Mouse (Mus musculus) lung, postnatal 4 days (tissue): ENCODE results near the gene Cpne1.
A peak's percentile ranks its signal among the peaks of the same experiment; 100 is the strongest.
"Not testable (repeated sequence)": the region's sequence is repeated elsewhere in the genome, so short reads cannot be mapped to it uniquely, and the experiment has no call there.

Experiments used
- DNase-seq, 2 experiments: peaks; one replicate each; pipeline ENCODE4 v3.0.0; 2021

Gene Cpne1

DNA sequence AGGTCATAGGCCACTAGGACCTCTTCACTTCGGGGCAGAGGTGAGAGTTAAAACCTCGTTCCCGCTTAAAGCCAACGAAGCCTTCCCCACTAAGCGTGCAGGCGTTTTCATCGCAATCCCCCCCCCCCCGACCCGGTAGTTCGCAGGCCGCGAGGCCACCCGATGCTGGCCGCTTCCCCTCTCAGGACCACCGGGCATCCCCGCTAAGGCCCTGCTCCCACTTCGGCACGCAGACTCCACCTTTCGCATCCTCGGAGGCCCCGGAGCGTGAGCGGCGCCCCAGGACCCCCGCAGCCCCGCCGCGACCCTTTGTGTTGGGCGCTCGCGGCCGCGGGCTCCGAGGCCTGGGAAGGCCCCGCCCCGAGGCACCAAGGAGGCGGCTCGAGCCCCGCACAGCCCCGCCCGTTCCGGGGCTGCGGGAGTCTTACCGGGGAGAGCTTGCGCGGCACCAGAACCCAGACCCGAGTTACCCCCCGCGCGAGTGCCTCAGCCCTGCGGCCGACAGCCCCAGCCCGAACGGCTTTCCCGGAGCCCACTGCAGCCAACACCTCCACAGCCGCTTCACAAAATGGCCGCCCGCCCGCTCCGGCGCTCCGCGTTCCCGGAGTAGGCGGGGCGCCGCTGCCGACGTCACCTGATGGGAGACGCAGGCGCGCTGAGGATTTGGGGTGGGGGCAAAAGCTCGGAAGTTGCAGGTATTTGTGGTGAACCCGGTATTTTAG is at the start of gene Cpne1, which contains the start of gene Rbm12:
Gene Cpne1 (minus strand): TSS at position 608 of the 722 bp plus-strand sequence.
Gene Rbm12 (minus strand): TSS at position 621 of the 722 bp plus-strand sequence.
- peak; percentile 94 to 95 for DNase-seq

DNA sequence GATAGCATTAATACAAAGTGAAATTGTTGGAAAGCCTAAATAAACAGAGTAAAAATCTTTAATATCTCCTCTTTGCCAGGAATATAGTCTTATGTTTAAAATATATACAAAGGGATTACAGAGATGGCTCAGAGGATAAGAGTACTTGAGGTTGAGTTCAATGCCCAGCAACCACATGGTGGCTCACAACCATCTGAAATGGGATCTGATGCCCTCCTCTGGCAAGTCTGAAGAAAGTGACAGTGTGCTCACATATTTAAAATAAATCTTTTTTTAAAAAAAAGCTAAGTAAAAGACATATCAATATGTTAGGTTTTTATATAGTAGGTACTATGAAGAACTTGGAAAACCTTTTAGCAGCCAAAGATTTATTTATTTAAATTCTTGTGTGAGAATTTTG is 39.8 kb upstream of the Cpne1 start:
- no peak for DNase-seq

DNA sequence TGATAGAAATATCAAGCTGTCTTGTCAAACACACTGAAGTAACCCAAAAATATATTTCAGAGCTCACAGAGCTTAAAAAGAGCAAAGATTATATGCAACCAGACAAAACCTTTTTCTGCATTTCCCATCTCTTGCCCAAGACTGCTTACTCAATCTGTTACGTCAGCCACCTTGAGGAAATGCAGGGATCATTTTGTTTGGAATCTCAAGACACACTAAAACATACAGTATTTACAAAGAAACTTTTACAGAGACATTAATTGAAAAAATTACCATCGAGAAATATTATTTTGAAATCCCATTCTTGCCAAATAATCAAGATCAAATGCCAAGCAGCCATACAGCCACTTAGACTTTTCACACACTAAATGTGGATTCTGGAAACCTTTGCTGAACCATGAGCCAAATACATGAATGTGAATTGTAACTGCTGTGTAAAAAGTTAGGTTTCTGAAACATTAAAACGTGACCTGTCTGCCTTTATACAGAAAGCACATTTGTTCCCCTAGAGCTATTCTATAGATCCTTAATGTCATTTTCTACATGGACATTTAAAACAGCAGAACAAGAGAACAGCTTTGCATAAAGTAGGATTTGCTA is 35.7 kb upstream of the Cpne1 start:
- no peak for DNase-seq

DNA sequence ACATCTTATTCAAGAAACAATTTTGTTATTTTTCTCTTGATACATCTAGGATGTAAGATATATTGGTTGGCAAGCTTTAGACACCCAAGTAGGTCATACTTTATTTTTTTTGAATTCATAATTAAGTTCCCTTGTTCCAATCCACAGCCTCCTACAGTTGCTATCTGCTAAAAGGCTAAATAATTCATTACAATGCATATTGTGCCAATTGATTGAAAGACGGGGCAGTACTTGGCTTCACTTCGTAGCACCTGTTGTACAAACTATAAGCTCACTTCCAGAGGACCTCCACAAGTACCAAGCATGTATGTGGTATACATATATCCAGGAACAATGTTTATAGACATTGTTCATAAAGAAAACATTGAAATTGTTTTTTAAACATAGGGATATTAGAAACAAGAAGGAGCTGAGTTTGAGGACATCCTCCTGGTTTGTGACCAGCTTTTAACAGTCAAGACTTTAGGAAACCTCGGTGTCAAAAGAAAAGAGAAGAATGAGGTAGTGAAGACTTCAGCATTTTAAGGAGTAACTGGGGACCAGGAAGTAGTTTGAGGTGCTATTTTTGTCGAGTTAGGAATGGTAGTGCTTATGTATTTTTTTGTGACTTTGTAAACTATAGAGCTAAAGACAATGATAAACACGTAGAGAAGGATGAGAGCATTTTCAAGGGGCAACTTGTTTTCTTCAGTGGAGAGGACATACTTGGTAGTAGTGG is 34.7 kb upstream of the Cpne1 start:
- no peak for DNase-seq

DNA sequence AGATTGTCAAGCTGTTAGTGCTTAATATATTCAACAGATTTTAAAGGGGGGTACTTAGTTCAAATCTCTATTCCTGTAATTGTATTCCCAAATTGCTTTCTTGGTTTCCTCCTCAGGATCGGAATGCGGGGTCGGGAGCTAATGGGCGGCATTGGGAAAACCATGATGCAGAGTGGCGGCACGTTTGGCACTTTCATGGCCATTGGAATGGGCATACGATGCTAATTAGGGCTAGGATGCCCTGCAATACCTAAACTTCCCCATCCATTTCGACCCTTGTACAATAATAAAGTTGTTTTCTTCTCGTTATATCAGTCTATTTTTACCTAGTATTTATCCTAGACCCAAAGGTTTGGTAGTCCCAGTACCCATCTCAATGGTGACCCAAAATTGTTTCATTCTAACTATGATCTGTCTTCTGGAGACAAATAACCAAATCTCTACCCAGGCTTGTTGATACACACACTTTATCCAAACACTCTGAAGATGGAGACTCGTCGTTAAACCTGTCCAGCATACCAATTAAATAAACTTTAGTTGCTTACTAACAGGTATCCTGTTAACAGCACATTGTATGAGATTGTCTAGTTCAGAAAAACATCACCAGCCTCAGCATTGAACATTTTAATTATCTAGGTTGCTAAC is 33.8 kb upstream of the Cpne1 start:
- DNase-seq, result no peak

DNA sequence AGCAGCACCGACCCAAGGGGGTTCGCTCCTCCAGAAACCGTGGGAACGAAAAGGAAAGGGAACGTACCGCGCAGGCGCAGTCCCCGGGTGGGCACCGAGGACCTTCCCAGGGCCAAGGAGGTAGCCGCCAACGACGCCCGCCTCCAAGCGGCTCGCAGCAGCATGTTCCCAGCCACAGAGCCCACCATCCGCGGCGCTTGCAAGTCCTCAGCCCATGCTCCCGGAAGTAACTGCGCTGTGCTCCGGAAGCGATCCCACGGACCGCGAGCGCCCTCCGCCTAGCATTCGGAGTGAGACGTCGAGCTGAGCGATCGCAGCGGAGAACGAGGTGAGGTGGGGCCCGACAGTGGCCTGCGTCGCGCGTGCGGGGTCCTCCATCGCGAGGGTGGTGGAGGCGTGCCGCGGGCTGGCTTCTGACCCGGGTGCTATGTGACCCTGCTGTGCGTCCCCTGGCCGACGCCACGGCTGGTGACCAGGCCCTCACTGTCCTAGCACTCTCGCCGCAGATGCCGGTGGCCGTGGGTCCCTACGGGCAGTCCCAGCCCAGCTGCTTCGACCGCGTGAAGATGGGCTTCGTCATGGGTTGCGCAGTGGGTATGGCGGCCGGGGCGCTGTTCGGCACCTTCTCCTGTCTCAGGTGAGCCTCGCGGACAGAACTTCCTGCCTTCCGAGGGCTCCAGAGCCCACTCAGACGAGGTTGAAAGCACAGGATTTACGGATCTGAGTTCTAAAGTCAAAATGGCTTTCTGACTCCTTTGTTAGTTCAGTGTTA is 32.4 kb upstream of the Cpne1 start, which contains the start of the genes Romo1 and Nfs1:
Gene Romo1 (plus strand): TSS at position 87 of the 772 bp plus-strand sequence.
Gene Nfs1 (minus strand): TSS at position 234 of the 772 bp plus-strand sequence.
- DNase-seq, result peak; percentile 95 to 97

DNA sequence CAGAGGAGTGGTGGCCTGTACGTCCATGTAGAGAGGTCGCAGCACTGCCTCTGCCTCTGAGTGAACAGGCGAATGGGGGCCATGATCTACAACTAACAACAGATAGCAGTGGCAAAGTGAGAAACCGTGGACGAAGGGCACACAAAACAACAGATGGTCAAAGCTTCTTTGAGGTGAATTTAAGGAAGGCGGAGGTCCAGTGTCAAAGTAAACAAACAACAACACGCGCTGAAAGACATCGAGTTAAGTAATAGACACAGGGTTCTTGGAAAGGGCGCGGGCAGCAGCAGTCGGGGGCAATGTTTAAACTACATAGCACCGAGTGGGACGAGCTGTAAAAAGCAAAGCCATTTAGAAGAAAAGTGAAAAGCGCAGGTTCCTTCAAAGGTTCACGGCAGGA is 31.6 kb upstream of the Cpne1 start:
- no peak for DNase-seq

DNA sequence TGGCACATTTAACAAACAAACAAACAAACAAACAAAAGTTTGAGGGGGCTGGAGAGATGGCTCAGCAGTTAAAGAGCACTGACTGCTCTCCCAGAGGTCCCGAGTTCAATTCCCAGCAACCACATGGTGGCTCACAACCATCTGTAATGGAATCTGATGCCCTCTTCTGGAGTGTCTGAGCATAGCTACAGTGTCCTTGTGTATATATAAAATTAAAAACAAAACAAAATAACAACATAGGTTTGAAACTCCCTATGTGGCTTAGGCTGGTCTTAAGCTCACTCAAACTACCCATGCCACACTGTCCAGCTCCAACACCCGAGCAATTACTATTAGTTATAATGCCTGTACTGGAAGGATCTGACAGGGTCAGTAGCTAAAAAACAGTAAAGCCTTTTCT is 31.1 kb upstream of the Cpne1 start:
- no peak for DNase-seq

DNA sequence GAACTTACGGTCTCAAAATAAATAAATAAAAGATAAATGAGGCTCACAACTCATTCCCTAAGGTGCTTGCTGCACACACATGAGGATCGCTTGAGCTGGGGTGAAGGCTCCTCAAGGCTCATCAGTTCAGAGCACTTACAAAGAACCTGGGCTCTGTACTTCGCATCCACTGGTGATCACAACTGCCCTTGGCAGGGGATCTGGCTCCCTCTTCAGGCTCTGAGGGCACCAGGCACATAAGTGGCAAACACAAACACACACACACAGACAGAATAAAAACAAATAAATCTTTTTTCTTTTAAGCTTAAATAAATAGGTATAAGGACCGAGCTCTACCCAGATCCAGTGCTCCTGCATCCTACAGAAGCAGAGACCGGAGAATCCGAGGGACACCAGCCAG is 23.9 kb upstream of the Cpne1 start:
- no peak for DNase-seq

DNA sequence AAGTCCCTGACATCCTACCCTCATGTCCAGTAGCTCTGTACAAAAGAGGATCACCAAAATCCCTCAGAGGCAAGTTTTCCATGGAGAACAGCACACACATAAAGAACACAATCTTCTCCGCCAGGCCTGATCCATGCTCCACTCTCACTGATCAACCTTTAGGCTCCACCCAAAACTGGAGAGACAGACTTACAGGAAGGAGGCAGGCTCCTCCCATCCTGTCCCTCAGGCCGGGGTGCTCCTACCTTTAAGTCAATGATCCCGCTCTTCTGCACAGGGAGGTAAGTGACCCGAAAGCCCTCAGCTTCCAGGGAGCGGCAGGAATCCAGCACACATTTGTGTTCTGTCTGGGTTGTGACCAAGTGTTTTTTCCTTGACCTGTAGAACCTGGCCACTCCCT is 22.4 kb upstream of the Cpne1 start:
- no peak for DNase-seq

DNA sequence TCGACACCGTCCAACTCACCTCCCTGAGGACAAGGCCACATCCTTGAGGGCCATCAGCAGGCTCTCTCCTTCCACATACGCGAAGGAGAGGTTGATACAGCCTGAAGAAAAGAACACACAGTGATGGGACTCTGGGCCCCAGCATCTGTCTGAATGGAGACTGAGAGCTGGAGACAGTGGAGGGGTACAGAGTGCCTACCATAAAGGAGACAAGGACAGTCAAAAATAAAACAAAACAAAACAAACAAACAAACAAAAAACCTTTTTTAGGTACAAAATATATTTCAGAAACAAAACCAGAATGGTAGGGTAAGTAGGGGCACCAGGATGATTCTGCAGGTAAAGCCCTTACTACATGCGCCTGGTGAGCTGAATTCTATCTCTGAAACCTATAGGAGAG is 15.2 kb upstream of the Cpne1 start, which contains the start of gene Gm28036:
Gene Gm28036 (minus strand): TSS at position 101 of the 400 bp plus-strand sequence.
- no peak for DNase-seq

DNA sequence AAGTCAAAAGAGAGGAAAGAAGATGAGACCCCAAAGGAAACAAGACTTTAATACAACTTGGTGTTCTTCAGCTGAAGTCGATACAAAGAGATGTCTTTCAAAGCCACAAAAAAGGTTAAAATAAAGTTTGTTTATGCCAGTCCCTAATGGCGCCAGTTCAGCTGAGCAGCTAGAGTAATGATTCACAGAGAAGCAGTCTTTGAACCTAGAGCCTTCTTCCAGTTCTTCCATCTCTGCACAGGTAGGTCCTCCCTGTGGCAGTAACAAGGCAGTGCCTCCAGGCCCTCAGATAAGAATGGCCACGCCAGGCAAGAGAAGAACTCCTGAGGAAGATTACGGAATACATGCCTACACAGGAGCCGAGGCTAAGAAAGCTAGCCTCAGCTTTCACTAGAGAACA is 12.0 kb upstream of the Cpne1 start:
- DNase-seq, result no peak

DNA sequence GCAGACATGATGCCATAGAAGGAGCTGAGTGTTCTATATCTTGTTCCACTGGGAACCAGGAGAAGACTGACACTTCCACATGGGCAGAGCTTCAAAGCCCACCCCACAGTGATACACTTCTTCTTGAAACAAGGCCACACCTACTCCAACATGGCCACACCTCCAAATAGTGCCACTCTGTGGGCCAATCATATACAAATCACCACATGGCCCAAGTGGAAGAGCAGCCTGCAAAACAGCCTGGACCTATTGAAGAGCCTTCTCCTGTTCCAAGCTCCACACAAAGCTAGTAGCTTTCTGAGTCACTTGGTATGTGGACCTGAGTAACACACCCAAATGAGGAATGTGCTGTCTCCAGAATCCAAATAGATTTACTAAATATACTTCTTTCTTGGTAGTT is 7.8 kb upstream of the Cpne1 start:
- no peak for DNase-seq

DNA sequence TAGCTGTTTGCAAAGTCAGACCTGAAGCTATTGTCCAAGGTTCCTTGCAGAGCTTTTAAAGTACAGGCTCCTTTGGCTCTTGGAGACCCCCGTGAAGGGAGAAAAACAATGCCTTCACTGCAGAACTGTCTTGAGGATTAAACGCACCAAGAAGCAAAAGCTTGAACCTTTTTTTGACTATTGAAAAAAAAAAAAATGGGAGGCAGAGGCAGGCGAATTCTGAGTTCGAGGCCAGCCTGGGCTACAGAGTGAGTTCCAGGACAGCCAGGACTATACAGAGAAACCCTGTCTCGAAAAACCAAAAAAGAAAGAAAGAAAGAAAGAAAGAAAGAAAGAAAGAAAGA is 287 bp upstream of the Cpne1 start:
- not testable (repeated sequence) for DNase-seq

DNA sequence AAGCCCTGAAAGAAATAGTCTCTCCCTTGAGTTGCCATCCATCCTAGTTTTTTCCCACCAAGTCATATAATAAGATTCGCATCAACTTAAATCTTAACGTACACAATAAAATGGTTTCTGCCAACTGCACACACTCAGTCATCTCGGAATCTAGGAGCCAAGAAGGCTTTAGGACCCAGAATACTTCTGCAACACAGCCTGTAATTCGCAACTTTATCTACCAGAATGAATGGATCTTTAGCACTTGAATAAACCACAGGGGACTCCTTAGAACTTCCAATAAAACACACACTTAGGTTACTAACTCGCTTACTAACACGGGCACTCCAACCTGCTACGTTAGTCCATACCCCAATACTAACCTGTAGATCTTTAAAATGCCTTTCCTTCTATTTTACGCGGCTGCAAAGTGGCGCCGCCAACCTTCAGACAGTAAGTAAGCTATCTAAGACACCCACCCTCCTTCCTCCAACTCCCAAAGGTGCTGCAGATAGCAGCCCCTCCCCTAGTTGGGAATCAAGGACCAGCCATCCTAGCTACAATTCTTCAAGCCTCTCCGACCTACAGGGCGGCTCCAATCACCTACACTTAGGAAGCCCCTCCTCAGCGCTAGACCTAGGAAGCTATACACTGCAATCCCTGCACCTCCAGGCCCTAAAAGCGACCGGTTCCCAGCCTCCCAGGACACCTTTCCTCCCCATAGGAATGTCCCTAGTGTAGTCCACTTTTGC is 973 bp downstream of the Cpne1 start:
- no peak for DNase-seq

DNA sequence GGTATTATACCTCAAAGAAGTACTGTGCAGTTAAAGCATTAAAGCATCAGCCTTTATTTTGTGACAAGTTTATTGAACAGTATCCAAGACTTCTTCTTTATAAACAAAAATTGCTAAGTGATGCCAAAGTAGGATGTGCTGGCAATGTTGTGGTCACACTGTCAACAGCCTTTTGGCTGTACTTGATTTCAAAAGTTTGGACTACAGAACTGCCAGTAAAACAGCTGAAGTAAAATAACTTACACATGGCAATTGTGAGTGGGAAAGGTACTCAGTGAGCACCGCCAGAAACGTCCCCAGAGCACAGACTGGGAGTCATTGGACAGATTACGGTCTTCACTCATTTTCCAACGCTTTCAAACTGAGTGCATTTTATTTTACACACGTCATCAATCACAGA is 19.8 kb downstream of the Cpne1 start:
- no peak for DNase-seq

DNA sequence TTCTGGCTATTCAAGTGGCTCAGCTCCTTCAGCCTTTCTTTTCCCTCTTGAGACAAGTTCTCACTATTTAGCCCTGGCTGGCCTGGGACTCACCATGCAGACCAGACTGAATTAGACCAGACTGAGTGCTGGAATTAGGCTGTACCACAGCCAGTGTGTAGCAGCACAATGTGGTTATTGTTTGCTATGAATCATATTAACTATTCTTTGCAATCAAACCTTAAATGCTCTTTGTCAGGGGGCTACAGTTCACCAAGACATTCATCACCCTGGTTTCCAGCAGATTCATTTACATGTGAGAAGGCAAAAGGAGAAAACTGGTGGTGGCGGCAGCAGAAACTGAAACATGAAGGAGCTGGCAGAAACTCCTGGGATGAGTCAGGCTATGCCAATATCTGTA is 22.0 kb downstream of the Cpne1 start:
- DNase-seq, result no peak

DNA sequence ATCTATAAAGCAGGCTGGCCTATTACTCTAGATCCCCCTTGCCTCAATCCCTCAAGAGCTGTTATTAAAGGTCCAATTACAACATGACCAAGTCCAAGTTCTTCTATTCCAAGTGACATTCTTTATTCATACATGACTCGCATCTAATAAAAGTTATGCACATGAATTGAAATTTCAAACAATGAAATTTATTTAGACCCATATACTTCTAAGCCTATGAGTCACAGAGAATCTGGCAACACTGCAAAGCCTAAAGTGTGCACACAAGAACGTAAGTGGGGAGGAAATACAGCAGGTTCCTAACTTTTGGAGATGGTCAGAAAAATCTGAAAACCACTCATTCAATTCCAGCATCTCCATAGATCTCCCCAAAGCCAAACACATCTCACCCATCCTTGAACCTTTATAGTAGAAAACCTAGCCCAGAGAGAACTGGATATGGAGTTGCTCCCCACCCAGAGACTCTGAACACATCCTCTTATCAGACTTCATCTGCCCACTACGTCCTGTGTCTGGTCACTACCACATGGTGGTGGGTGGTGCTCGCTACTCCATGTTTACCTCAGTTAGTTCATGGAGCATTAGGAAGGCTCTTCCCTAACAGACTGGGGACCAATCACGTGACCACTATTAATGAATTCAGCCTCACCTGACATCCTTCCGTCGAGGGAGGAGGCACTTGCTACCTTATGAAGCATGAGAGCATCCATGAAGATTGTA is 24.2 kb downstream of the Cpne1 start:
- DNase-seq, result no peak

DNA sequence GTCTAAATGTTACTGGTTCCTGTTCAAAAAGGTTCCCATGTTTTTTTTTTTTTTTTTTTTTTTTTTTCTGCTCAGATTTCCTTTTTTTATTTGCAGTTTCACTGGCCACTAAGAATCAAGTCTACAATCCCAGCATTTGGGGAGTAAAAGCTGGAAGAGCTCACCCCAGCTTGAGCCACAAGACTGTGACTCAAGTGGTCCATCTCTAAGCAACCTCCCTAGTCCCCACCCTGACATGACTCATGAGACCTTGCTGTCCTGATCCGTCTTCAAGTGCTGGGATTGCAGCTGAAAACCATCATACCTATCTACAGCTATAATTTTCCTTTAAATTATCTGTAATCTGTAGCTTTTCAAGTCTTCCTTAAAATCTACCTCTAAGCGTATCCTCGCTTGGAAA is 27.2 kb downstream of the Cpne1 start:
- no peak for DNase-seq

DNA sequence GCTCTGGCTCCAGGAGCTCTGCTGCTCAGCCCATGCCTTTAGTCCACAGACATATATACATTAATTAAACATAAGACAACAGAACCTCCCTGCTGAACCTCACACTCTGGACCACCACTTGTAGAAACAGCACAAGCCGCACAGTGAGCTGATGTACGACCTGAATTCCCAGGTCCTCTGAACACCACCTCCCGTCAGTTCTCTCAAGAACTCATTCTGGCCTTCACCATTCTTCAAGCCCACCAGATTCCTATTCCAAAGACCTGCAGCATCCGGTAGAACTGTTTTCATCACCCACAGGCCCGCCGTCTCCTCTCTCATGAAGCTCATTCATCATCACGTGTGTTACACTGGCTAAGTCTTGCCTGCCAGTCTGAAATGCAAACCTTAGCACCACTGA is 31.4 kb downstream of the Cpne1 start:
- no peak for DNase-seq

DNA sequence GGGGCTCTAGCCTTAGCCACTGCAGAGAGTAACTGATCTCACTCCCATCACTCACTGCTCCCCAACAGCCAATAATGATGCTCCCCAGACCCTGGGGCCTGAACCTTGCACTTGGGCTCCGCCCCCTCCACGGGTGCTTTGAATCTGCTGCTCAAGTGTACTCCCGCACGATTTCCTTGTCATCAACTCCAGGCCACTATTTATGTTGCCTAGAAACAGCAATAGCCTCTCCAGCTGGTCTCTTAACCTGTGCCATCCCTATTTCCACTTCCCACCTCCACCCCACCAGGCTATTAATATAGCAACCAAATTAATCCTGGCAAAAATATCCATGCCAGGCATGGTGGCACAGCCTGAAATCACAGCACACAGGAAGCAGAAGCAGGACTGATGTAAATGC is 32.1 kb downstream of the Cpne1 start:
- no peak for DNase-seq
